Mouse (Mus musculus) forebrain, embryonic 12.5 days (tissue): Measurements from ENCODE around the gene Slc6a13. TPM values are rescaled to one million over a fixed set of nuclear protein-coding genes. Genes with fewer than 3 reads are reported as not detected.

Experiments
- ATAC-seq: fragments of 200-750 bp; cut with Nextera tagmentation; 2 replicates; pipeline ENCODE4 v1.8.0; 2017; ENCODE audit warnings: moderate TSS enrichment; ENCODE audit not compliant: low FRiP score
- H3K27ac ChIP-seq: fragments of 300-500 bp; sonication (generic); 2 replicates; pipeline ENCODE4 v1.5.1; 2016; ENCODE audit warnings: mild to moderate bottlenecking
- H3K27me3 ChIP-seq: fragments of 300-500 bp; sonication (generic); 2 replicates; pipeline ENCODE4 v1.6.1; 2016; ENCODE audit warnings: mild to moderate bottlenecking
- H3K36me3 ChIP-seq: fragments of 300-500 bp; sonication (generic); replicated peaks from 2 replicates; pipeline ENCODE4 v1.6.1; 2016; ENCODE audit warnings: mild to moderate bottlenecking
- H3K4me1 ChIP-seq: fragments of 300-500 bp; sonication (generic); 2 replicates; pipeline ENCODE4 v1.6.1; 2016
- H3K4me2 ChIP-seq: fragments of 300-500 bp; sonication (generic); 2 replicates; pipeline ENCODE4 v1.6.1; 2016; ENCODE audit warnings: mild to moderate bottlenecking, moderate library complexity
- H3K4me3 ChIP-seq: fragments of 300-500 bp; sonication (generic); replicated peaks from 2 replicates; pipeline ENCODE4 v1.5.1; 2016; ENCODE audit warnings: mild to moderate bottlenecking
- H3K9ac ChIP-seq: fragments of 300-500 bp; sonication (generic); 2 replicates; pipeline ENCODE4 v1.6.1; 2016; ENCODE audit warnings: mild to moderate bottlenecking
- H3K9me3 ChIP-seq: fragments of 300-500 bp; sonication (generic); 2 replicates; pipeline ENCODE4 v1.6.1; 2016
- WGBS: fragments of 180-500 bp; shearing (Covaris S2); methylation state at CpG from one replicate; pipeline ENCODE4 v1.1.7; 2016; 5-methylcytosine and 5-hydroxymethylcytosine counted together
- polyA plus RNA-seq: library from polyadenylated mRNA; unstranded; fragments of >200 nt; fragmentation: Nextera tagmentation; extraction: Ambion mirVana; gene quantifications from 2 replicates; pipeline ENCODE4 v1.2.1, GENCODE M21; 2016

The Slc6a13 gene
- polyA plus RNA-seq, result 1.6 and 2.1 TPM in 2 replicates

- Histone ChIP-seq H3K27me3 (peaks cover 4% of the 10 kb centered on the region; the same call in 1 of the 2 replicates), H3K4me1 (peaks cover 8% of the 10 kb centered on the region), H3K9me3 (no peaks in the 10 kb centered on the region), H3K4me2 (peak within 1 kb of the TSS; percentile 6; the same call in 1 of the 2 replicates), H3K36me3 (no peaks in the 10 kb centered on the region), H3K27ac (no peak within 1 kb of the TSS), H3K9ac (no peak within 1 kb of the TSS), H3K4me3 (no peak within 1 kb of the TSS)
- WGBS, result 7% methylated on average over 11 of the region's 11 CpGs
- ATAC-seq, result no peak; the same call in 1 of the 2 replicates
Measured at GRCm38 (mm10) chr6:121299954-121300353, at the start of gene Slc6a13. Gene Slc6a13, plus strand, starts transcription at chr6:121300227.

GRCm38 (mm10) chr6:121250406-121250805, 49.6 kb upstream of the Slc6a13 start:
- H3K9me3 ChIP-seq, result no peaks in the 10 kb centered on the region
- peaks cover 1% of the 10 kb centered on the region; the same call in 1 of the 2 replicates for H3K4me1 ChIP-seq
- no peak overlapping the region for H3K27ac ChIP-seq
- H3K27me3 ChIP-seq, result peaks cover 11% of the 10 kb centered on the region
- 61% methylated on average over 1 of the region's 1 CpGs for WGBS
- H3K36me3 ChIP-seq, result no peaks in the 10 kb centered on the region
- H3K4me2 ChIP-seq, result no peak overlapping the region
- H3K4me3 ChIP-seq, result no peak overlapping the region
- ATAC-seq, result no peak
- H3K9ac ChIP-seq, result no peak overlapping the region

GRCm38 (mm10) chr6:121251256-121251655, 48.8 kb upstream of the Slc6a13 start:
- H3K9ac ChIP-seq, result no peak overlapping the region
- no peak overlapping the region for H3K27ac ChIP-seq
- no peaks in the 10 kb centered on the region for H3K4me1 ChIP-seq
- H3K9me3 ChIP-seq, result no peaks in the 10 kb centered on the region
- no peak overlapping the region for H3K4me2 ChIP-seq
- no peak overlapping the region for H3K4me3 ChIP-seq
- H3K36me3 ChIP-seq, result no peaks in the 10 kb centered on the region
- ATAC-seq, result no peak
- H3K27me3 ChIP-seq, result peaks cover 11% of the 10 kb centered on the region
- WGBS, result 66% methylated on average over 5 of the region's 5 CpGs

GRCm38 (mm10) chr6:121260548-121260947, 39.5 kb upstream of the Slc6a13 start:
- ATAC-seq, result no peak
- Histone ChIP-seq H3K9ac (no peak overlapping the region), H3K27me3 (no peaks in the 10 kb centered on the region), H3K4me3 (no peak overlapping the region), H3K4me2 (no peak overlapping the region), H3K4me1 (no peaks in the 10 kb centered on the region), H3K36me3 (no peaks in the 10 kb centered on the region), H3K27ac (no peak overlapping the region), H3K9me3 (peaks cover 3% of the 10 kb centered on the region; the same call in 1 of the 2 replicates)
- WGBS, result 36% methylated on average over 9 of the region's 9 CpGs

DNA sequence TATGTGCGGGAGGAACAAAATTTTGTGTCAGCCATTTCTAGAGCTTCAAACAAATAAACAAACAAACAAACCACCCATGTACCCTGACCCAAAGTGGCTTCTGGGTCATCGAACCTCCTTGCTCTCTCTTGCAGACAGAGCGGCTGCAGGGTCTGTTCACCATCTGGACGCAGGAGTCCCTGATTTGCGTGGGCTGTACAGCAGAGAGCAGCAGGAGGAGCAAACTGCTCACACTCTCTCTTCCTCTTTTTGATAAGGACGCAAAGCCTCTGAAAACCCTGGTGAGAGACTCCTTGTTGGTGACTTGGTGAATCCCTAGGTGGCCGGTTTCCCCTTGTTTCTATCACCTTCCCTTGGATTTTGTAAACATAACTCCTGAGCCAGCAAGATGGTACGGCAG, 38.8 kb upstream of the Slc6a13 start:
- H3K4me2 ChIP-seq, result no peak overlapping the region
- 87% methylated on average over 8 of the region's 8 CpGs for WGBS
- H3K4me1 ChIP-seq, result no peaks in the 10 kb centered on the region
- no peak overlapping the region for H3K9ac ChIP-seq
- H3K4me3 ChIP-seq, result no peak overlapping the region
- H3K27ac ChIP-seq, result no peak overlapping the region
- H3K27me3 ChIP-seq, result no peaks in the 10 kb centered on the region
- no peak for ATAC-seq
- peaks cover 3% of the 10 kb centered on the region; the same call in 1 of the 2 replicates for H3K9me3 ChIP-seq
- no peaks in the 10 kb centered on the region for H3K36me3 ChIP-seq

GRCm38 (mm10) chr6:121262004-121262403, 38.0 kb upstream of the Slc6a13 start:
- WGBS, result 95% methylated on average over 10 of the region's 10 CpGs
- Histone ChIP-seq H3K4me1 (no peaks in the 10 kb centered on the region), H3K36me3 (no peaks in the 10 kb centered on the region), H3K9ac (no peak overlapping the region), H3K4me2 (no peak overlapping the region), H3K4me3 (no peak overlapping the region), H3K27ac (no peak overlapping the region), H3K27me3 (no peaks in the 10 kb centered on the region), H3K9me3 (peaks cover 3% of the 10 kb centered on the region; the same call in 1 of the 2 replicates)
- no peak for ATAC-seq

GRCm38 (mm10) chr6:121262496-121262895, 37.5 kb upstream of the Slc6a13 start:
- peaks cover 2% of the 10 kb centered on the region; the same call in 1 of the 2 replicates for H3K9me3 ChIP-seq
- H3K27ac ChIP-seq, result no peak overlapping the region
- no peak for ATAC-seq
- no peaks in the 10 kb centered on the region for H3K4me1 ChIP-seq
- H3K4me2 ChIP-seq, result no peak overlapping the region
- WGBS, result 92% methylated on average over 11 of the region's 11 CpGs
- no peak overlapping the region for H3K4me3 ChIP-seq
- H3K27me3 ChIP-seq, result no peaks in the 10 kb centered on the region
- no peak overlapping the region for H3K9ac ChIP-seq
- H3K36me3 ChIP-seq, result no peaks in the 10 kb centered on the region

DNA sequence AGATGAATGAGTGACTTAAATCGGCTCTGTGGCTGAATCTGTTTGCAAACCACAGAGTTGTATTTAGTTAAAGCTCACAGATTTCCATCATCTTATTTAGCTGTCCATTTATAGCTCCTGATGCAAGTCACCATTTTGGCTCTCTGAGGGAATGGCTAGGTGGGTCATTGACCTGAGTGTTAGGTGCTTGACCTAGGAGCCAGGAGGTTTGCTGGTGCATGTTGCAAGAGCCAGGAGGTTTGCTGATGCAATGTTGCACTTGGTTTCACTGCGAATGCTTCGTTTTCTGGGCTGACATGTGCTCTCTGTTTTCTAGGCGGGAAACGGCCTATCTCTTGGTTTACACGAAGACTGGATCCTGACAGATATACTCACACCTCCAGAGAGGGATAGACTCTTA, 29.9 kb upstream of the Slc6a13 start:
- Histone ChIP-seq H3K9me3 (no peaks in the 10 kb centered on the region), H3K36me3 (no peaks in the 10 kb centered on the region), H3K9ac (no peak overlapping the region), H3K27me3 (no peaks in the 10 kb centered on the region), H3K27ac (no peak overlapping the region), H3K4me1 (no peaks in the 10 kb centered on the region), H3K4me3 (no peak overlapping the region), H3K4me2 (no peak overlapping the region)
- ATAC-seq, result no peak
- WGBS, result 79% methylated on average over 6 of the region's 6 CpGs

DNA sequence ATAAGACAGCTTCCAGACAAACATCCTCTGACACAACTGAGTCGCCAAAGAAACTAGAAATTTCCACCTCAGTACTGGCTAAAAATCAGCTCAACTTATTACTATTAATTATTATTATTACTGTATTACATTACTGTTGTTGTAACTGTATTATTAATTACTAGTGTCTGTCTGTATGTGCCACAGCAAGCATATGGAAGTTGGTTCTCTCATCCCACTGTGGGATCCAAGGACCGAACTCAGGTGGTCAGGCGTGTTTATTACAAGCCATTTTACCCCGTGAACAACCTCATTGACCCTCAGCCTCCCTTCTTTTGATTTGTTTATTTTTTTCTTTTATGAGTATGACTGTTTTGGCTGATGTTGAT, 28.3 kb upstream of the Slc6a13 start:
- no peak overlapping the region for H3K27ac ChIP-seq
- H3K36me3 ChIP-seq, result no peaks in the 10 kb centered on the region
- WGBS, result 15% methylated on average over 4 of the region's 4 CpGs
- peak overlapping the region; percentile 57; the same call in 1 of the 2 replicates for H3K4me2 ChIP-seq
- H3K4me1 ChIP-seq, result no peaks in the 10 kb centered on the region
- H3K4me3 ChIP-seq, result no peak overlapping the region
- H3K9me3 ChIP-seq, result no peaks in the 10 kb centered on the region
- peak; percentile 31; the same call in 1 of the 2 replicates for ATAC-seq
- no peaks in the 10 kb centered on the region for H3K27me3 ChIP-seq
- H3K9ac ChIP-seq, result no peak overlapping the region

DNA sequence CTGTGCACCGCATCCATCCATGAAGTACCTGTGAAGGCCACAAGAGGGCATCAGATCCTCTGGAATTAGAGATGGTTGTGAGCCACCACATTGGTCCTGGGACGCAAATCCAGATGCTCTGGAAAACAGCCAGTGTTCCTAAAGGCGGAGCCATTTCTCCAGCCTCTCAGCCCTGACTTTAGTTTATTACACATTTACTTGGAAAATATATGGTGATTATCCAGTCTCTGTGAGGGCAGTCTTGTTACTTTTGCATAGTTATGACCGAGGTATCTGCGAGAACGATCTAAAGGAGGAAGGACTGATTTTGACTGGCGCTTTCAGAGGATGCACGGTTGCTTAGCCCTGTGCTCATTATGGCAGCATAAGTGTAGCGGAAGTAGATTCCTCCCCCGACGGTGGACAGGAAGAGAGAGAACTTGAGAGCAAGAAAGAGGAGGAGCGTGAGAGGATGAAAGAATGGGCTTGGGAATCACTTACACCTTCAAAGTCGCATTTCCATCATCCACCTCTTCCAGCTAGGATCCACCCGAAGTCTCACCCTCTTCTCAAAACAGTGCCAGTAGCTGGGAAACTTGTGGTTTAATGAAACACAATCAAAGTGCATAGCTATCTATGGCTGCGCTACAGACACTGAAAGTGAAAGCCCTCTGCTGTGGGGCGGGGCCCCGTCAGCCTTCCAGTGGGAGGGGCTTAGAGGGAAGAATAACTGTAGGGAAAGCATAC, 27.8 kb upstream of the Slc6a13 start:
- Histone ChIP-seq H3K4me2 (peak overlapping the region; percentile 57), H3K27me3 (no peaks in the 10 kb centered on the region), H3K9me3 (no peaks in the 10 kb centered on the region), H3K9ac (no peak overlapping the region), H3K27ac (peak overlapping the region; percentile 54), H3K4me1 (no peaks in the 10 kb centered on the region), H3K36me3 (no peaks in the 10 kb centered on the region), H3K4me3 (peak overlapping the region; percentile 34)
- WGBS, result 11% methylated on average over 17 of the region's 17 CpGs
- ATAC-seq, result peak; percentile 87

DNA sequence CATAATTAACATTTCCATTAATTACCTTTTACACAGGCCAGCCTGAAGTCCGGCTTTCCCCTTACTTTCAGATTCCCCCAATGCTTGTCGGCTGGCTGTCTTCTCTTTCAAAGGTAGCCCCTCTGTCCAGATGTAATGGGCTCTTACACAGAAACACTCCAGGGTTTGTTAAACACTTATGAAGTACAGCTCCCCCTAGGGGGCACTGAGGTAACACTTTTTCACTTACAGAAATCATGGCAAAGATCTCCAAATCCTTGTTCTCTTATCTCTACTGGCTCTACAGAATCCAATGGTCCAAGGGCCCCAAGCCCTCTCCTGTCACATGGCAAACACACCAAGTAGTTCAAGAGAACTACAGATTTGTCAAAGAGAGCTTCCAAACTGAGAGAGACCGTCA, 25.7 kb upstream of the Slc6a13 start:
- no peak overlapping the region for H3K4me2 ChIP-seq
- no peak overlapping the region for H3K9ac ChIP-seq
- H3K36me3 ChIP-seq, result no peaks in the 10 kb centered on the region
- no peaks in the 10 kb centered on the region for H3K9me3 ChIP-seq
- no peaks in the 10 kb centered on the region for H3K4me1 ChIP-seq
- no peak overlapping the region for H3K27ac ChIP-seq
- H3K27me3 ChIP-seq, result no peaks in the 10 kb centered on the region
- WGBS, result 91% methylated on average over 3 of the region's 3 CpGs
- H3K4me3 ChIP-seq, result no peak overlapping the region
- ATAC-seq, result no peak

- Histone ChIP-seq H3K4me1 (no peaks in the 10 kb centered on the region), H3K4me2 (no peak overlapping the region), H3K36me3 (no peaks in the 10 kb centered on the region), H3K4me3 (no peak overlapping the region), H3K9me3 (no peaks in the 10 kb centered on the region), H3K27ac (no peak overlapping the region), H3K9ac (no peak overlapping the region), H3K27me3 (no peaks in the 10 kb centered on the region)
- WGBS, result 97% methylated on average over 5 of the region's 5 CpGs
- ATAC-seq, result no peak
Measured at GRCm38 (mm10) chr6:121284132-121284531, 15.9 kb upstream of the Slc6a13 start.

GRCm38 (mm10) chr6:121299317-121299716, 710 bp upstream of the Slc6a13 start:
- no peak overlapping the region for H3K4me3 ChIP-seq
- H3K27me3 ChIP-seq, result peaks cover 4% of the 10 kb centered on the region; the same call in 1 of the 2 replicates
- no peaks in the 10 kb centered on the region for H3K9me3 ChIP-seq
- H3K36me3 ChIP-seq, result no peaks in the 10 kb centered on the region
- H3K27ac ChIP-seq, result no peak overlapping the region
- H3K4me2 ChIP-seq, result no peak overlapping the region
- 42% methylated on average over 7 of the region's 7 CpGs for WGBS
- ATAC-seq, result no peak
- no peak overlapping the region for H3K9ac ChIP-seq
- peaks cover 8% of the 10 kb centered on the region for H3K4me1 ChIP-seq
